Comparison of ENCODE assay signal across 9 mouse cellular contexts in genomic region chr16:31191818-31192217, GRCm38 (mm10). TPM values are rescaled to one million over a fixed set of nuclear protein-coding genes. Genes with fewer than 3 reads are reported as not detected.
DNase-seq lines count a peak whose midpoint lies in the region; ATAC-seq lines count a peak whose summit lies in the region.
"Had no signal": no experiment of that assay in that cellular context is flagged by ENCODE, and none has a peak within 500 bp of the region (broad histone marks: within the 10 kb centered on the region; RNA-seq: fewer than 3 reads in every experiment).

No protein-coding gene starts in this region.

- H3K9ac ChIP-seq in kidney, embryonic 15.5 days, result no peak overlapping the region
- no peak overlapping the region for H3K9ac ChIP-seq in kidney, embryonic 16.5 days (replicated peaks; ENCODE audit: low read length)
- H3K9ac ChIP-seq in heart, embryonic 14.5 days (ENCODE audit: low read length), result no peak overlapping the region; the same call in 1 of the 2 replicates
- H3K9ac ChIP-seq: midbrain, embryonic 12.5 days had no signal

- no peaks in the 10 kb centered on the region for H3K36me3 ChIP-seq in kidney, embryonic 15.5 days
- no peaks in the 10 kb centered on the region for H3K36me3 ChIP-seq in kidney, embryonic 16.5 days (ENCODE audit: insufficient read depth, low read length)
- H3K36me3 ChIP-seq in heart, embryonic 14.5 days (ENCODE audit: control insufficient read depth, insufficient read depth, low read length), result no peaks in the 10 kb centered on the region
- H3K36me3 ChIP-seq: midbrain, embryonic 12.5 days had no signal

- H3K4me1 ChIP-seq in kidney, embryonic 15.5 days, result peaks cover 19% of the 10 kb centered on the region; the same call in 1 of the 2 replicates
- H3K4me1 ChIP-seq in kidney, embryonic 16.5 days (ENCODE audit: insufficient read depth, low read length), result 0 out of 2 replicates have a peak, but pooled peaks cover 3% of the 10 kb centered on the region
- H3K4me1 ChIP-seq in heart, embryonic 14.5 days (ENCODE audit: control insufficient read depth in 2 of 2, insufficient read depth in 2 of 2, low read length in 2 of 2), result peaks cover 12 to 19% of the 10 kb centered on the region in 2 experiments

- no peak overlapping the region for H3K4me3 ChIP-seq in kidney, embryonic 15.5 days (replicated peaks)
- no peak overlapping the region for H3K4me3 ChIP-seq in kidney, embryonic 16.5 days (ENCODE audit: low read length)
- no peak overlapping the region for H3K4me3 ChIP-seq in heart, embryonic 14.5 days (ENCODE audit: control insufficient read depth in 1 of 2, insufficient read depth in 1 of 2, low read depth in 1 of 2, low read length in 2 of 2)
- H3K4me3 ChIP-seq: midbrain, embryonic 12.5 days had no signal

- H3K27ac ChIP-seq in kidney, embryonic 15.5 days, result peak overlapping the region; percentile 32; the same call in 1 of the 2 replicates
- no peak overlapping the region for H3K27ac ChIP-seq in kidney, embryonic 16.5 days (ENCODE audit: low read length)
- peak overlapping the region; percentile 7 to 39; a peak in 1 of 4 replicates for H3K27ac ChIP-seq in heart, embryonic 14.5 days (replicated peaks in 1 of 2; ENCODE audit: control insufficient read depth in 1 of 2, insufficient read depth in 1 of 2, low read depth in 2 of 2, low read length in 2 of 2)
- H3K27ac ChIP-seq: midbrain, embryonic 12.5 days had no signal

- H3K27me3 ChIP-seq in kidney, embryonic 15.5 days, result no peaks in the 10 kb centered on the region
- no peaks in the 10 kb centered on the region for H3K27me3 ChIP-seq in kidney, embryonic 16.5 days (ENCODE audit: insufficient read depth, low read length)
- no peaks in the 10 kb centered on the region for H3K27me3 ChIP-seq in heart, embryonic 14.5 days (ENCODE audit: control insufficient read depth, insufficient read depth, low read length)
- H3K27me3 ChIP-seq: midbrain, embryonic 12.5 days had no signal

- WGBS in kidney, embryonic 15.5 days, result 60% methylated on average over 6 of the region's 6 CpGs
- WGBS in kidney, embryonic 16.5 days, result 61% methylated on average over 6 of the region's 6 CpGs
- 32% methylated on average over 6 of the region's 6 CpGs for WGBS in heart, embryonic 14.5 days

- DNase-seq in lung, postnatal 4 days, result peak; percentile 48 to 51
- DNase-seq in thymus, postnatal 0 days (ENCODE audit: low spot score), result peak; percentile 79
- no peak for DNase-seq in kidney, postnatal 4 days
- no peak for DNase-seq in adrenal gland, postnatal 10 days
- no peak for DNase-seq in kidney, adult 18-20 months

- H3K9me3 ChIP-seq in kidney, embryonic 15.5 days (replicated peaks), result no peaks in the 10 kb centered on the region
- no peaks in the 10 kb centered on the region for H3K9me3 ChIP-seq in kidney, embryonic 16.5 days (ENCODE audit: low read length)
- no peaks in the 10 kb centered on the region for H3K9me3 ChIP-seq in heart, embryonic 14.5 days (ENCODE audit: control insufficient read depth, low read length)
- H3K9me3 ChIP-seq: midbrain, embryonic 12.5 days had no signal

- no peak for ATAC-seq in kidney, embryonic 15.5 days (replicated peaks; ENCODE audit: low FRiP score)
- ATAC-seq in kidney, embryonic 16.5 days (ENCODE audit: low FRiP score, low TSS enrichment), result no peak
- ATAC-seq in heart, embryonic 14.5 days (ENCODE audit: insufficient number of reproducible peaks, insufficient read depth, low FRiP score, low read depth), result no peak

- no peak overlapping the region for H3K4me2 ChIP-seq in kidney, embryonic 15.5 days
- no peak overlapping the region for H3K4me2 ChIP-seq in kidney, embryonic 16.5 days (replicated peaks; ENCODE audit: low read depth, low read length)
- H3K4me2 ChIP-seq in heart, embryonic 14.5 days (ENCODE audit: low read length), result peak overlapping the region; percentile 14; the same call in 1 of the 2 replicates
- H3K4me2 ChIP-seq: midbrain, embryonic 12.5 days had no signal

RNA-seq across cellular contexts. Expression of gene Acap2, which starts 9.2 kb away (rescaled TPM):
- polyA plus RNA-seq in kidney, embryonic 15.5 days (2015; fragmentation: Nextera tagmentation; extraction: Ambion mirVana), result 17.6 and 17.7 TPM in 2 replicates
- 16.1 and 18.2 TPM in 2 replicates for polyA plus RNA-seq in kidney, embryonic 16.5 days (2015; fragmentation: Nextera tagmentation; extraction: Ambion mirVana)
- polyA plus RNA-seq in heart, embryonic 14.5 days (2014; fragmentation: Nextera tagmentation; extraction: Ambion mirVana), result 14.9 and 15.0 TPM in 2 replicates
- 15.2 and 16.2 TPM in 2 replicates for polyA plus RNA-seq in thymus, postnatal 0 days (2015; fragmentation: Nextera tagmentation; extraction: Ambion mirVana)
- 10 to 100 TPM; 39.0 to 39.1 TPM for total RNA-seq in adrenal gland, postnatal 10 days (2021)

Comparison
In these comparisons a context has a peak if more than half of its experiments do, and no peak if none do; other contexts are left out.
1. DNase-seq: peak in lung, postnatal 4 days (2 of 2) and thymus, postnatal 0 days (single experiment); none in kidney, postnatal 4 days (0 of 2), adrenal gland, postnatal 10 days (single experiment) and kidney, adult 18-20 months (single experiment).